Mouse (Mus musculus): ENCODE measurements at regions not wholly inside any gene's neighbourhood (a gene's known extent, or its start where the extent isn't known, plus 50 kb on each side); places are given as distances from the start of the nearest gene placed in this dataset.

GRCm38 (mm10) chr7:39857301-39857700, 339.7 kb downstream of the Zfp619 start:
- no peaks in the 10 kb centered on the region for H3K27me3 ChIP-seq (ENCODE audit: control insufficient read depth in 1 of 2, insufficient read depth in 2 of 2, low read length in 2 of 2)
- no peak overlapping the region for H3K27ac ChIP-seq (ENCODE audit: control insufficient read depth, low read depth, low read length)
- no peak for DNase-seq (ENCODE audit: low read depth, low spot score)
- H3K9me3 ChIP-seq (replicated peaks; ENCODE audit: insufficient read depth, low read length) = no peaks in the 10 kb centered on the region
- H3K79me2 ChIP-seq (ENCODE audit: control insufficient read depth, insufficient read depth, low read length, poor library complexity) = no peaks in the 10 kb centered on the region
- no peak overlapping the region for H3K9ac ChIP-seq (ENCODE audit: control insufficient read depth, low read depth, low read length, poor library complexity, severe bottlenecking)
- no peaks in the 10 kb centered on the region for H3K4me1 ChIP-seq (ENCODE audit: control insufficient read depth in 1 of 2, insufficient read depth in 2 of 2, low read length in 2 of 2)
- no peaks in the 10 kb centered on the region for H3K36me3 ChIP-seq (ENCODE audit: control insufficient read depth in 1 of 2, insufficient read depth in 2 of 2, low read length in 2 of 2)
- TF ChIP-seq POLR2AphosphoS2 (IDR thresholded peaks at IDR 0.05; ENCODE audit: low read length) (no peak), BHLHE40 (IDR thresholded peaks at IDR 0.05; ENCODE audit: borderline replicate concordance, low read depth, low read length) (no peak), TAL1 (IDR thresholded peaks at IDR 0.05; ENCODE audit: low read length) (no peak), MAZ (IDR thresholded peaks at IDR 0.05; ENCODE audit: low read depth, low read length) (no peak), CHD1 (IDR thresholded peaks at IDR 0.05; ENCODE audit: low read depth, low read length) (no peak), ETS1 (IDR thresholded peaks at IDR 0.05; ENCODE audit: low read depth, low read length) (no peak), RAD21 (IDR thresholded peaks at IDR 0.05; ENCODE audit: low read depth, low read length) (no peak), ZNF384 (IDR thresholded peaks at IDR 0.05; ENCODE audit: low read depth, low read length) (no peak), NELFE (IDR thresholded peaks at IDR 0.05; ENCODE audit: low read depth, low read length) (no peak), POLR2A (IDR thresholded peaks at IDR 0.05; ENCODE audit: control insufficient read depth in 1 of 2, insufficient read depth in 1 of 2, low read depth in 1 of 2, low read length in 2 of 2, poor library complexity in 1 of 2) (no peak), SIN3A (IDR thresholded peaks at IDR 0.05; ENCODE audit: low read length) (no peak), GATA1 (IDR thresholded peaks at IDR 0.05; ENCODE audit: low read depth, low read length) (no peak), JUND (IDR thresholded peaks at IDR 0.05; ENCODE audit: low read depth, low read length) (no peak), E2F4 (IDR thresholded peaks at IDR 0.05; ENCODE audit: borderline replicate concordance, low read depth, low read length) (no peak), MYB (IDR thresholded peaks at IDR 0.05; ENCODE audit: low read depth, low read length) (no peak), MAFK (IDR thresholded peaks at IDR 0.05; ENCODE audit: borderline replicate concordance, low read depth, low read length) (no peak), ZC3H11A (IDR thresholded peaks at IDR 0.05; ENCODE audit: low read depth, low read length) (no peak), ZKSCAN1 (IDR thresholded peaks at IDR 0.05; ENCODE audit: low read depth, low read length) (no peak), ELF1 (IDR thresholded peaks at IDR 0.05; ENCODE audit: low read depth, low read length) (no peak)
- H3K4me3 ChIP-seq (ENCODE audit: control insufficient read depth in 1 of 2, insufficient read depth in 1 of 2, low read depth in 2 of 2, low read length in 2 of 2) = no peak overlapping the region

GRCm38 (mm10) chr7:39862835-39863234, 345.3 kb downstream of the Zfp619 start:
- Histone ChIP-seq H3K79me2 (ENCODE audit: control insufficient read depth, insufficient read depth, low read length, poor library complexity) (no peaks in the 10 kb centered on the region), H3K36me3 (ENCODE audit: control insufficient read depth in 1 of 2, insufficient read depth in 2 of 2, low read length in 2 of 2) (no peaks in the 10 kb centered on the region), H3K9me3 (replicated peaks; ENCODE audit: insufficient read depth, low read length) (no peaks in the 10 kb centered on the region), H3K4me1 (ENCODE audit: control insufficient read depth in 1 of 2, insufficient read depth in 2 of 2, low read length in 2 of 2) (no peaks in the 10 kb centered on the region), H3K9ac (ENCODE audit: control insufficient read depth, low read depth, low read length, poor library complexity, severe bottlenecking) (no peak overlapping the region), H3K27me3 (ENCODE audit: control insufficient read depth in 1 of 2, insufficient read depth in 2 of 2, low read length in 2 of 2) (no peaks in the 10 kb centered on the region), H3K27ac (ENCODE audit: control insufficient read depth, low read depth, low read length) (no peak overlapping the region), H3K4me3 (ENCODE audit: control insufficient read depth in 1 of 2, insufficient read depth in 1 of 2, low read depth in 2 of 2, low read length in 2 of 2) (no peak overlapping the region)
- DNase-seq (ENCODE audit: low read depth, low spot score) = no peak
- TF ChIP-seq SMC3 (IDR thresholded peaks at IDR 0.05; ENCODE audit: low read depth, low read length) = no peak

All from MEL (cell line).